Mouse (Mus musculus): ENCODE measurements around the gene Kif27. TPM values are rescaled to one million over a fixed set of nuclear protein-coding genes. Genes with fewer than 3 reads are reported as not detected.
"Not testable (repeated sequence)": the region's sequence is repeated elsewhere in the genome, so short reads cannot be mapped to it uniquely, and the experiment has no call there.

Gene Kif27
- total RNA-seq, 2 experiments from 2014 or later = 2.0 to 3.6 TPM

DNA sequence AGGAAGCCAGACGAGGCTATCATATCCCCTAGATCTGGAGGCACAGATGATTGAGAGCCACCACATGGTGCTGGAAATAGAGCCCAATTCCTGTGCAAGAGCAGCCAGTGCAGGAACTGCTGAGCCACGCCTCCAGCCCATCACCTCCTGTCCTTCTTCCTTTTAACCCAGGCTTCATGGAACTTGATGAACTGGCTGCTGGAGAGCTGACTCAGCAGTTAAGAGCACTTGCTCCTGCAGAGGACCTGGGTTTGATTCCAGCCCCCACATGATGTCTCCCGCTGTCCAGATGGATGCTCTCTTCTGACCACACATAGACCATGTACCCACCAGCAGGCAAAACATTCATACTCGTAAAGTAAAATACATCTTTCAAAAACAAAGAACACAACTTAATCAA, 9.9 kb upstream of the Kif27 start:
- no peak for DNase-seq (ENCODE audit: extremely low spot score in 1 of 2, low spot score in 2 of 2)
- intact Hi-C loops (cut with DNase I) = no loop called here

DNA sequence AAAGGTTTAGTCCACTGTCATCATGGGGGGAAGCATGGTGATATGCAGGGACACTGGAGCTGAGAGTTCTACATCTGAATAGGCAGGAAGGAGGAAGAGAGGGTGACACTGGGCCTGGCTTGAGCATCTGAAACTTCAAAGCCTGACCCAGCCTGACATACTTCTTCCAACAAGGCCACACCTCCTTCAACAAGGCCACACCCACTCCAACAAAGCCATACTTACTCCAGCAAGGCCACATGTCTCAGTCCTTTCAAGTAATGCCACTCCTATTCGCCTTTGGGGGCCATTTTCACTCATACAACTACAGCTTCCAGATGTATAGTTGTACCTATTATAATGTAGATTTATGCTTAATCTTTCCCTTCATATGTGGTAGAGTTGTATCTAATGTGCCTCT, 8.7 kb upstream of the Kif27 start:
- intact Hi-C loops (cut with DNase I) = no loop called here
- DNase-seq (ENCODE audit: extremely low spot score in 1 of 2, low spot score in 2 of 2) = no peak

DNA sequence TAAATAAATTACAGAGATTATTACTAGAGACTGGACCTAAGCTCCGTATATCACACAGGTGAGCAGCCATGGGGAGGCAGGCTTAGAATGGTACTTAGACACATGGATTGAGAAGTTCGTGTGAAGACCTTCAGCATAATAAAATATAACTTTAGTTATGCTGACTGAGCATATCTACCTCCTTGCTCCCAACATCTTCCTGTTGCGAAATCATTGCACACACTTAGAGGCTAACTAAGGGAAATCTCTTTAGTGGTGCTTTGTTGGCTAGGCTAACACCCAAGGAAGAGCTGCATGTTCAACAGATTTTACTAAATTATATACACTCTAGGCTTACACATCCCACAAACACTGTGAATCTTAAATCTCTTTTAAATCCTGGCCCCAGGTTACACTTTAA, 7.5 kb upstream of the Kif27 start:
- no peak for DNase-seq (ENCODE audit: extremely low spot score in 1 of 2, low spot score in 2 of 2)
- intact Hi-C loops (cut with DNase I) = no loop called here

DNA sequence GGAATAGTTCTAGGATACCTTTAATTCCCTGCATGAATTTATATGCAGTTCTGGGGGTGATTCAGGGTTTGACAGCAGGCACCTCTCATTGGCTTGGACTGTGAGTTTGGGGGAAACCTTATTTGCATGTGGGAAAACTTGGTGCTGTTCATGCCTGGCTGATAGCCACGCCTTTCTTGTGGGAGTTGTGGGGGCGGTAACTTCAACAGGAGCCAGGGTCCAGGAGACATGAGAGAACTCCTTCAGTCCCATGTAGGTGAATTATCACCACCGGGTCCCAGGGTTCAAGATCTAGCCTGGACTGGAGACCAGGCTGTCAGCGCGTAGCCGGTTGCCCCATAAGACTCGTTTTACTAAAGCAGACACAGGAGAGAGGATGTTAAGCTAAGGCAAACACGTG, 6.3 kb upstream of the Kif27 start:
- DNase-seq (ENCODE audit: extremely low spot score in 1 of 2, low spot score in 2 of 2); intact Hi-C loops (cut with DNase I): not testable (repeated sequence)

DNA sequence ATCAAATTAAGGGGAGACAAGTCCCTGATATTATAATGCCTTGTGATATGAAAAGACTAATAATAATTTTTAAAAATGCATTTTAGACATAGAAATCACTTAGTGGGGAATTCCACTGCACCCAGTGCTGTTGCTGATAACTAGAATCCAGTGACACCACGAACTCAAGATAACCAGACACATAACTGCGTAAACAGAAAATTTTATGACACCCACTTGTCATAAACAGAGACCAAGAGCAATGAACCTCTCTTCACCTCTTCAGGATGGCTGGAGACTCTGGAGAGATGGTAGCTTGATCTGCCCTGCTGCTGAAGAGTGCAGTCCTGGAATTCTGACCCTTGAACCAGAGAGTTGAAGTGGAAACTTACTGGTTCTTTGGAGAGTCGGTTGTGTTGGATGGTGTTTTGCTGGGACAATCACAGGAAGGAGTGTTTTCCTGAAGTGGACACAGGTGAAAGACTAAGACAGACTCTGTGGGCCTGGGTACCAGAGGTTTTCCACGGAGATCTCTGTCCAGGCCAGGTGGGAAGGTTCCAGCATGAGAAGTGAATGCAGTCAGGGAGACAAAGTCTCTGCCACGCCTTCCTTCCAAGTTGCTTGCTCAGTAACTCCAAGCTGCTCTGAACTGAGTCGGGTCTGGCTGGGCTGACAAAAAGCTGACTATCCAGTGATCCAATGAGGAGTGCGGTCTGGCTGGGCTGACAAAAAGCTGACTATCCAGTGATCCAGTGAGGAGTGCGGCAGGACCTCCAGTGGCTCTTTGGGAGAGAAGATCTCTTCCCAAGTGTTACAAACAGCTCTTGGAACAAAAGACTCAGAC, 5.6 kb upstream of the Kif27 start:
- intact Hi-C loops (cut with DNase I) = no loop called here
- DNase-seq (ENCODE audit: extremely low spot score in 1 of 2, low spot score in 2 of 2) = no peak

DNA sequence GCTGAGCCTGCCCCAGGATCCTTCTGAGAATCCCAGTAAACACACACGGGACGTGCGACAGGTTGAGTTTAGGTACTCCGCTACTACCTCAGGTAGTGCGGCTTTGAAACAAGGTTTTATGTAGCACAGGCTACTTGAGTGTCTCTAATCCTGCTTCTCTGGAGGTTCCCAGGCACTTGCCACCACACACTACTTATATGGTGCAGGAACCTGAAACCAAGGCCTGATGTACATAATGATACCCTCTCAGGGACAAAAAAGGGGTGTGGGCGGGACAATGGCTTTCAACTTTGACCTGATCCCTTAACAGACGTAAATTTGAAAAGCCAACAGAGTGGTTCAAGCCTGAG, 357 bp upstream of the Kif27 start:
- intact Hi-C loops (cut with DNase I) = no loop called here
- no peak for DNase-seq (ENCODE audit: extremely low spot score in 1 of 2, low spot score in 2 of 2)

DNA sequence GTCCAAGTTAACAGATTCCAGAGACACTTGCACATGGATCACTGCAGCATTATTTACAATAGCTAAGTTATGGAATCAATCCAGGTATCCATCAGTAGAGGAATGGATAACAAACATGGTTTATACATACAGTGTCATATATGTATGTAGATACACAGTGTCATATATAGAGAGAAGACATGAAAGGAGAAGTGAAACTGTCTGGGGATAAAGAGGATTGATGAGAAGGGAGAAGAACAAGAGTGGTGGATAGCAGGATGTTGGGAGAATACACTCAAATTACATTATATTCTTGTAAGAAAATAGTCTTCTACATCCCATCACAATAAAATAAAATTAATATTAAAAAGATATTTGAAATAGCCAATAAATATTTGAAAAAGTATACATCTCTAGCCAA, 5.9 kb downstream of the Kif27 start:
- intact Hi-C loops (cut with DNase I) = no loop called here
- DNase-seq (ENCODE audit: extremely low spot score in 1 of 2, low spot score in 2 of 2) = no peak

DNA sequence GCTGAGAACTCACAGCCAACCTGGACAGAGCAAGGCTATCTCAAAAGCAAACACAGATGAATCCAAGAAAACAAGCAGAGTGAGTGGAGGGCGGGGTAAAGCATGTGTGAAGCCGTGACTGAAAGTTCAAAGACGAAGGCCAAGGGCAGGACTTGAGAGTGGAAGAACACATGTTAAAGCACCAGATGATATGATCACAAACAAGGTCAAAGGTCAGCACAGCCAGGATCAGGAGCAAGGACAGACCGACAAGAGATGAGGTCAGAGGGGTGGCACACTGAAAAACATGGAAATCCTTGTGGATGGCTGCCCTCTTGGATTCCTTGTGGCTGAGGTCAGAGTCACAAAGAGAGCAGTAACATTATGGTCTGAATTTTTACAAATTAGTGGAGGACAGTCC, 8.3 kb downstream of the Kif27 start:
- DNase-seq (ENCODE audit: extremely low spot score in 1 of 2, low spot score in 2 of 2) = no peak
- intact Hi-C loops (cut with DNase I) = no loop called here

DNA sequence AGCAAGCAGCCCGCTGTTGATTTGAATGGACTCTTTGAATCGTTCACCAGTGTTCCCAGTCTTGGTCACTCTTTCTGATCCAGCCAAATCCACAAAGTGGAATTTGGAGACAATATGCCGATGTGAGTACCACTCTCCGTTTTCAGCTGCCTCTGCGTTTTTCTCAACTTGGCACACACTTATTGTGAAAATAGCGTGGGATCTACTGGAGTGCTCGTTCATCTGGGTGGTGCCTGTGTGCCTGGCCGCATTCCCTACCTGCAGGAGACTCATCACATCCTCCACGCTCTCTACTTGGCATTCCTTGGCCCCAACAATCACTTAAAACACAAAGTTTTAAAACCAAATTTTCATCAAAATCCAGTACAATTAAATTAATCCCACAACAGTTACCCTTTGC, 14.4 kb downstream of the Kif27 start:
- intact Hi-C loops (cut with DNase I) = no loop called here

DNA sequence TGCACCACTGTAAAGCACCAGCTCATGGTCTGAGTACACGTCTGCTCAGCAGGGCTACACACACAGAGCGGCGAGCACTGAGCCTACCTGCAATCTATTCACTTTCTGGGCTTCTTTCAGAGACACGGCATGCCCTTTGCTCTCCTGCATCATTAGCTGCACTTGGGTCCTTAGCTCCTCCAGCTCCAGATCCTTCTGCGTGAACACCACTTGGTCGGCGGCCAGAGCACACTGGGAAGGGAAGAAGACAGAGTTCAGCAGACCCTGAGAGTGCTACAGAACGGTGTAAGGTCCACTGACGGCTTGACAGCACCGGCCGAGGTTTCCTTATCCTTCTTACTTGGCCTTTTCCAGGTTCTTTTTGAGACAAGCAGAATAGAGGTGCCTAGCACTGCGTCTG, 21.5 kb downstream of the Kif27 start:
- intact Hi-C loops (cut with DNase I) = no loop called here
- no peak for DNase-seq (ENCODE audit: extremely low spot score in 1 of 2, low spot score in 2 of 2)

More for the DNA sequence above, 14.4 kb downstream of the Kif27 start:
- DNase-seq (ENCODE audit: extremely low spot score in 1 of 2, low spot score in 2 of 2) = no peak

DNA sequence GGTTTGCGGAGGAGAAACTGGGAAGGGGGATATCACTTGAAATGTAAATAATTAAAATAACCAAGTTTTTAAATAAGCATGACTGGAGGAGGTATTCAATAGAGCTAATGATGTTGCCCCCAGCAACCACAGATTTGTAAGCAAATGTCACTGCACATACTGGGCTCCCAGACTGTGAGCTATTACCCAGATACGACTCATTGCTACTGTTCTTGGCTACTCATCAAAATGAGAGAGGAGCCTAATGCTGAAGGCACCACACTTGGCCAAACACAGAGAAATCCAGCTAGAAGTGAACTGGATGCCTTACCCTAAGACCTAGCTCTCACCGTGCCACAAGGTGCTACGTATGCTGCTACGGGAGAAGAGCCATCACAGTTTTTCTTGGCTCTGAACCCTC, 24.8 kb downstream of the Kif27 start:
- intact Hi-C loops (cut with DNase I) = no loop called here
- DNase-seq (ENCODE audit: extremely low spot score in 1 of 2, low spot score in 2 of 2) = no peak

DNA sequence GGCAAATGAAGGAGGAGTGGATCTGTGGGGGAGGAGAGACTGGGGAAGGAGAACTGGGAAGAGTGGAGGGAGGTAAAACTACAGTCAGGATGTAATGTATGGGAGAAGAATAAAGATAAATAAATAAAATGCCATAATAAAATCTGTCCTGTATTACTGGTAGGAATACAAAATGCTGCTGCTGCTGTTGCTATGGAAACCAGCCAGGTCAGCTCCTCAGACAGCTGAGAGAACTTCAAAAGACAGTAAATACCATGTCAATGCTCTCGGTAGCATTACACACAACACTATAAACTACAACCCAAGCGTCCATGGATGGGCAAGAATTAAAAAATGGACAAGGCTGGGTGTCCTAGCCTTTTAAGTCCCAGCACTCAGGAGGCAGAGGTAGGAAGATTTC, 41.2 kb downstream of the Kif27 start:
- DNase-seq (ENCODE audit: extremely low spot score in 1 of 2, low spot score in 2 of 2) = no peak
- intact Hi-C loops (cut with DNase I) = no loop called here

DNA sequence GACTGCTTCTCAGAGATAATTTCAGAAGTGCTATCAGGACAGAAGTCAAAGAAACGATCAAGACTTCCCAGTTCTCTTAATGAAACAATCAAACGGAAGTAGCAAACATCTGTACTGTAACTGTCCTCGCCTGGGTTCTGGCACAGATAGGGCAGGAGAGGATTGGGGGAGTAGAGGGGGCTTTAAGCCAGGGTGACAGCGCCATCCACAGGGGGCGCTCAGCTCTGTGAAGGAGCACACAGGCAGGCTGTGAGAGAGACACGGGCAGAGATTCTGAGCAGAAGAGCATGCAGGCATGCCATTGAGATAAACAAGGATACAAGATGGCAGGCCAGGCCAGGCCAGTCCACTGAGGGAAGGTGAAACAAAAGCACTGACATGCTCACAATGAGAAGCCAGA, 43.9 kb downstream of the Kif27 start:
- intact Hi-C loops (cut with DNase I) = no loop called here
- no peak for DNase-seq (ENCODE audit: extremely low spot score in 1 of 2, low spot score in 2 of 2)

DNA sequence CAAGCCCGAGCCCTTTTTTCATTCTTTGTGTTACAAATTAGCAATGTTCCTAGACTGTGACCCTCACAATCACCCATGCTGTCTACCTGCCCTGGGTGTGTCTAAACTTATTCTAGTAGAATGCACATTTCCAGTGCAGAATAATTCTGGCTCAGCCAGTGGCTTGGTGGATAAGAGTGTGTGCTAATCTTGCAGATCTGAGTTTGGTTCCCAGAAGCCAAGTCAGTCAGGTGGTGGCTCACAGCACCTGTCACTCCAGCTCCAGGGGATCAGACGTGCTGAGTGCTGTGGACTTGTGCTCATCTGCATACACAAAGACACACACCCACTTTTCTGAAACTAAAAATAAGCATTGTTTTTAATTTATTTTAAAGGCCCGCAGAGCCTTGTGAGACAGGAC, 45.2 kb downstream of the Kif27 start:
- DNase-seq (ENCODE audit: extremely low spot score in 1 of 2, low spot score in 2 of 2) = no peak
- intact Hi-C loops (cut with DNase I) = no loop called here

DNA sequence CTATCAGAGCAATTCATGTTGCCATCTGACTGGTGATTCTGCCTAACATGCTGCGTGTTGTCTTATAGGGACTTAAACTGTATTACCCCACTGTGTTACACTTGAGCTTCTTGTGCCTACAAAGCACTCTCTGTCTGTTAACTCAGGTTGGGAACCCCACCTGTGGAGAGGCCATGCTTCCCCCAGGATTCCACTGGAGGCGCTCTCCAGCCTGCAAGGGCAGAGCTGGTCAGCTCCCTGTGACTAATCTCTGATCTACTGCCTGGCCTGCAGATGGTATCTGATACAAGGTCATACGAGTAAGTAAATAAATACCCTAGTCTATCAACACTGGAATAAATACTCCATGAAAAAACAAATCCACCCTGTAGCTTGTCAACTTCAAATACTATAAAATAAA, 47.6 kb downstream of the Kif27 start:
- intact Hi-C loops (cut with DNase I) = no loop called here
- no peak for DNase-seq (ENCODE audit: extremely low spot score in 1 of 2, low spot score in 2 of 2)

DNA sequence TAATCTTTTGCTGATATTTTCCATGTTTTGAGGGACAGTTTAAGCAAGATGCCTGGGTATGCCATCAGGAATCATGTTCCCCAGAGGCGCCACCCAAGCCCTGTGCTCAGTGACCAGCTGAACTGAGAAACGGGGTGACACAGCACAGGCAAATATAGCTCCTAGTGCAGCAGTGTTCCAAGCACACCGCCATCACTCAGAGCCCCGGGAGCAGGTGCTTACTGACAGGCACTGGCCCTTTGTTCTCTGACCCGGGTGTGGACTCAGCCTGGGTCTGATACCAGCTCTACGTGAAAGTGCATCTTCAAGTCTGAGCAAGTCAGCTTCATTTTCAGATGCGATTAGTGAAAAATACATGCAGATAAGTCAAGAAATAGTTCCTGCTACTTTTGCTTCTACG, 49.4 kb downstream of the Kif27 start:
- intact Hi-C loops (cut with DNase I) = no loop called here
- DNase-seq (ENCODE audit: extremely low spot score in 1 of 2, low spot score in 2 of 2) = no peak

DNA sequence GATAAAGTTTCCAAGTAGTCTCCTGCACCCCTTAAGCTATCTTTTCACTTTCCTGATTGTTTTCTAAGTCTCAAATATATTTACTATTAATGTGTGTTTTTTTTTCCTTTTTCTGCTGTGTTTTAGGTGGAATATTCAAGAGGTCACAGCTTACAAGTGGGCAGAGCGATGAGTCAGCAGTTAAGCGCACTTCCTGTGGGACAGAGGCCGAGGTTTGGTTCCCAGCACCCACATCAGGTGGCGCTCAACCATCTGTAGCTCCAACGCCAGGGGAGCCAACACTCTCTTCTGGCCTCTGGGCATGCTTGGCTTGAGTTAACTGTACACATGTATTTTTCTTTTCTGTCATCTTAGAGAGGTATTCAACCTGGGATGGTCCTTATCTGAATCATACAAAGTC, 51.5 kb downstream of the Kif27 start:
- intact Hi-C loops (cut with DNase I) = no loop called here
- no peak for DNase-seq (ENCODE audit: extremely low spot score in 1 of 2, low spot score in 2 of 2)

DNA sequence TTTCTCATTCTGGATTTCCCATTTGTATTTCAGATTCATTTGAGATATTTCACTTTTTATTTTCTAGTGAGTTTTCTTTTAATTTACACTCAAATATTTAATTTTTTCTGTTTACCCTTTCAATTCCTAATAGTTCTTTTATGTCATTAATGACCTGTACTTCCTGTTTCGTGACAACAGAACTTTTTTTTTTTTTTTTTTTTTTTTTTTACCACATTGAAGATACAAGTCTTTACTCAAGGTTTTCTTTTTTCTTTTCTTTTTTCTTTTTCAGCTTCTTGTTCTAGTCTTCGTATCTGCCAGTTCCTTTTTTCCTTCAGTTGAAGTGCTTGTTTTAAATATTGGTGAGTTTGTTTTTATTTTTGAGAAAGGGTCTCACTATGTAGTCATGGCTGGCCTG, 53.7 kb downstream of the Kif27 start:
- intact Hi-C loops (cut with DNase I) = no loop called here
- DNase-seq (ENCODE audit: extremely low spot score in 1 of 2, low spot score in 2 of 2) = no peak

DNA sequence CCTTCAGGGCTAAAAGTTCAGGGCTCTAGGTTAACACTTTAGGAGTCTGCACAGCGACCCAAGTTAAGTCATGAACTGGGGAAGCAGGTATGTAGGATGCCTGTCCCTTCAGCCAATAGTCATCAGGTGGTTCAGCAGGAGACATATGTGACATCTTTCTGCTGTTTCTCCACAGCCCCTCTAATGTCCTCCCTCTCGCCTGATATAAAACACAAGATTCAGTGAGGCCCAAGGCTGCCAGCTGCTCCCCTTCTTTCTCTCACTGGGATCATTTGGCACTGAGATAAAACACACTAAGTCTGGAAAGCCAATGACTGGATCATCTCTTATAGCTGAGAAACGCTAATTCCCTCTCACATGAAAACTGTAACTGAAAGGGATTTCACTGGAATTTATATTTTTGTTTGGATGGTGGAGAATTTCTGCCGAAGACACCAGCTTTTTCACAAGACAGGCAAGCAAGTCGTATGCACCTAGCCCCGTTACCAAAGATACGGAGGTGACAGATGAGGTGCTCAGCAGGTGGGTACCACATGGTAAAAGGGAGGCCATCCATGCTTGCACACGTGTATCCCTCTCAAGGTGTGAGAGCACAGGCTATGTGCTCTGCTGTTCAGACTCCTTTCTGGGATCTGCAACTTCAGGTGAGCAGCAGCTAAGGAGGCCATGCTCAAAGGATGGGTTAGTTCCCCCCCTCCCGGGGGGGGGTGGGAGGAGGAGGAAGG, 56.3 kb downstream of the Kif27 start:
- no peak for DNase-seq (ENCODE audit: extremely low spot score in 1 of 2, low spot score in 2 of 2)
- intact Hi-C loops (cut with DNase I) = no loop called here

DNA sequence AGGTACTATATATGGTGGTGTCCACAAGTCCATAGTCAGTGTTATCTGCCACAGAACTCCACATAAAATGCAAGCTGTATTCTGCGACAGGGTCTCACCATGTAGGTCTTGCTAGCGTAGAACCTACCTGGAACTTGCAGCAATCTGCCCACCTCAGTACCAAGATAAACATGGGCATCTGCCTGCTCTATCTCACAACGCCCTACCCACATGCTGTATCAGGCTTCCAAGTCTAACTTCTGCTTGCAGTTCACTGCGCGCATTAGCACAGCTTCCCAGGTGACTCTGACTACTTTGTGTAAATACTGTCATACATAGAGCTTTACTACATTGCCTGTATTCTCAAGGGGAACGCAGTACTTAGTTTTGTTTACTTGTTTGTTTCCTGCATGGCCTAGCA, 57.0 kb downstream of the Kif27 start:
- intact Hi-C loops (cut with DNase I) = no loop called here
- no peak for DNase-seq (ENCODE audit: extremely low spot score in 1 of 2, low spot score in 2 of 2)

DNA sequence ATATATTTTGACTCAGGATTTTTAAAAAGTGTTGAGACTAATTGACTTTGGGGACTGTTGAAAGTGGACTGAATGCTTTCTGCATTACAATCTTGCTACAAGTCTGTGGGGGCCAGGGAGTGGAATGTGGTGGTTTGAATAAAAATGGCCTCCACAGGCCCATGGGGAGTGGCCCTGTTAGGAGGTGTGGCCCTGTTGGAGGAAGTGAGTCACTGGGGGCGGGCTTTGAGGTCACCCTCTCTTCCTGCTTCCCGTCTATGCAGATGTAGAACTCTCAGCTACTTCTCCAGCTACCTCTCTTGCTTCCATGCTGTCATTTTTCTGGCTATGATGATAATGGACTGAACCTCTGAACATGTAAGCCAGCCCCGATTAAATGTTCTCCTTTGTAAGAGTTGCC, 60.2 kb downstream of the Kif27 start:
- intact Hi-C loops (cut with DNase I) = no loop called here
- DNase-seq (ENCODE audit: extremely low spot score in 1 of 2, low spot score in 2 of 2) = no peak
